Mouse (Mus musculus) neural tube, embryonic 10.5 days (tissue): ENCODE results near the gene Serpina3i.
A peak's percentile ranks its signal among the peaks of the same experiment; 100 is the strongest.
"Not testable (repeated sequence)": the region's sequence is repeated elsewhere in the genome, so short reads cannot be mapped to it uniquely, and the experiment has no call there.

Source experiments
- DNase-seq: peaks from one replicate; pipeline ENCODE4 v3.0.0-alpha.2; 2017; ENCODE audit warnings: low spot score; ENCODE audit errors: extremely low spot score

Serpina3i gene

GRCm38 (mm10) chr12:104262863-104263262, at the start of gene Serpina3i:
Gene Serpina3i, plus strand, starts transcription at chr12:104263122.
- no peak for DNase-seq

GRCm38 (mm10) chr12:104213689-104214444, 49.1 kb upstream of the Serpina3i start:
- no peak for DNase-seq

- no peak for DNase-seq
Measured at GRCm38 (mm10) chr12:104214445-104214753, 48.5 kb upstream of the Serpina3i start, which contains the start of gene Serpina3f. Gene Serpina3f, plus strand, starts transcription at chr12:104214544.

GRCm38 (mm10) chr12:104215249-104215648, 47.7 kb upstream of the Serpina3i start:
- DNase-seq, result no peak

- no peak for DNase-seq
Measured at GRCm38 (mm10) chr12:104221616-104222015, 41.3 kb upstream of the Serpina3i start.

GRCm38 (mm10) chr12:104223690-104224089, 39.2 kb upstream of the Serpina3i start:
- DNase-seq, result no peak

GRCm38 (mm10) chr12:104224598-104225300, 38.2 kb upstream of the Serpina3i start:
- no peak for DNase-seq

- DNase-seq, result no peak
Measured at GRCm38 (mm10) chr12:104230762-104231161, 32.2 kb upstream of the Serpina3i start.

- DNase-seq, result no peak
Measured at GRCm38 (mm10) chr12:104235915-104236314, 27.0 kb upstream of the Serpina3i start, which contains the start of gene Serpina3g. Gene Serpina3g, plus strand, starts transcription at chr12:104236245.

- not testable (repeated sequence) for DNase-seq
Measured at GRCm38 (mm10) chr12:104238048-104238447, 24.9 kb upstream of the Serpina3i start.

GRCm38 (mm10) chr12:104243307-104243706, 19.6 kb upstream of the Serpina3i start:
- DNase-seq, result no peak

GRCm38 (mm10) chr12:104245092-104245491, 17.8 kb upstream of the Serpina3i start:
- DNase-seq, result no peak

GRCm38 (mm10) chr12:104245595-104245994, 17.3 kb upstream of the Serpina3i start:
- DNase-seq, result no peak

GRCm38 (mm10) chr12:104247553-104248002, 15.3 kb upstream of the Serpina3i start:
- peak; percentile 16 for DNase-seq

- DNase-seq, result no peak
Measured at GRCm38 (mm10) chr12:104248231-104248630, 14.7 kb upstream of the Serpina3i start.

GRCm38 (mm10) chr12:104261041-104261440, 1.9 kb upstream of the Serpina3i start:
- DNase-seq, result no peak

- DNase-seq, result no peak
Measured at GRCm38 (mm10) chr12:104266374-104266773, 3.5 kb downstream of the Serpina3i start.

- no peak for DNase-seq
Measured at GRCm38 (mm10) chr12:104278216-104279055, 15.5 kb downstream of the Serpina3i start.

GRCm38 (mm10) chr12:104279056-104279435, 16.1 kb downstream of the Serpina3i start:
- no peak for DNase-seq

- no peak for DNase-seq
Measured at GRCm38 (mm10) chr12:104283380-104283779, 20.5 kb downstream of the Serpina3i start.

GRCm38 (mm10) chr12:104288336-104288735, 25.4 kb downstream of the Serpina3i start:
- DNase-seq, result no peak

- no peak for DNase-seq
Measured at GRCm38 (mm10) chr12:104289872-104290271, 26.9 kb downstream of the Serpina3i start.
